Mouse (Mus musculus) ES-E14 (cell line): ENCODE measurements around the gene Pla2g4f. TPM values are rescaled to one million over a fixed set of nuclear protein-coding genes. Genes with fewer than 3 reads are reported as not detected.

Experiments used
- DNase-seq: peaks from one replicate; pipeline ENCODE4 v3.0.0-alpha.2; 2013; ENCODE audit warnings: low read depth, low spot score
- H3K27ac ChIP-seq: 2 replicates; pipeline ENCODE4 v1.5.1; 2012; ENCODE audit warnings: low read depth, mild to moderate bottlenecking, low read length, moderate library complexity, mixed read lengths; ENCODE audit not compliant: poor library complexity, insufficient read depth, severe bottlenecking
- H3K36me3 ChIP-seq: 2 replicates; pipeline ENCODE4 v1.6.1; 2012; ENCODE audit warnings: mild to moderate bottlenecking, low read length, moderate library complexity, mixed read lengths; ENCODE audit not compliant: control insufficient read depth, poor library complexity, insufficient read depth, severe bottlenecking
- H3K4me1 ChIP-seq, 2 experiments: fragments of 150-350 bp in 1 of 2; sonication (generic) in 1 of 2; 2 replicates each; pipeline ENCODE4 v1.6.1; 2012; ENCODE audit warnings: low read length in 2 of 2, mild to moderate bottlenecking in 1 of 2, mixed read lengths in 1 of 2; ENCODE audit not compliant: control insufficient read depth in 2 of 2, insufficient read depth in 2 of 2, poor library complexity in 1 of 2
- H3K4me3 ChIP-seq, 2 experiments: fragments of 150-350 bp in 1 of 2; sonication (generic) in 1 of 2; 2 replicates each; pipeline ENCODE4 v1.5.1; 2012; ENCODE audit warnings: low read length in 2 of 2, low read depth in 1 of 2, mild to moderate bottlenecking in 1 of 2, mixed read lengths in 1 of 2; ENCODE audit not compliant: insufficient read depth in 1 of 2, poor library complexity in 1 of 2, severe bottlenecking in 1 of 2
- H3K9ac ChIP-seq: 2 replicates; pipeline ENCODE4 v1.6.1; 2012; ENCODE audit warnings: low read depth, mild to moderate bottlenecking, low read length, mixed read lengths; ENCODE audit not compliant: poor library complexity, insufficient read depth, severe bottlenecking
- H3K9me3 ChIP-seq: fragments of 150-350 bp; sonication (generic); 2 replicates; pipeline ENCODE4 v1.6.1; 2012; ENCODE audit warnings: low read depth, mild to moderate bottlenecking, low read length; ENCODE audit not compliant: control insufficient read depth, insufficient read depth
- CHD2 ChIP-seq: IDR thresholded peaks from 2 replicates; pipeline ENCODE4 v1.6.1; 2014; ENCODE audit warnings: mild to moderate bottlenecking, low read depth, low read length, inconsistent platforms
- HCFC1 ChIP-seq: IDR thresholded peaks from 2 replicates; pipeline ENCODE4 v1.6.1; 2012; ENCODE audit warnings: low read length, inconsistent platforms, borderline replicate concordance; ENCODE audit not compliant: insufficient read depth
- MAFK ChIP-seq: IDR thresholded peaks from 2 replicates; pipeline ENCODE4 v1.6.1; 2014; ENCODE audit warnings: mild to moderate bottlenecking, low read depth, low read length, inconsistent platforms; ENCODE audit not compliant: insufficient read depth
- ZC3H11A ChIP-seq: IDR thresholded peaks from 2 replicates; pipeline ENCODE4 v1.6.1; 2012; ENCODE audit warnings: low read depth, mild to moderate bottlenecking, inconsistent platforms, low read length, borderline replicate concordance
- ZNF384 ChIP-seq: IDR thresholded peaks from 2 replicates; pipeline ENCODE4 v1.6.1; 2012; ENCODE audit warnings: low read depth, low read length, inconsistent platforms
- in situ Hi-C, 2 experiments: fragments of 600-800 bp; cut with MboI; formaldehyde crosslinking; loops; one replicate each; pipeline ENCODE4 v1.15.1; 2025; ENCODE audit warnings: low sequenced_read_pairs in 2 of 2, inconsistent platforms in 1 of 2; ENCODE audit not compliant: unreplicated experiment in 2 of 2
- total RNA-seq: library from RNA; depleted of rRNA; stranded (reverse); fragments of 300-350 nt; gene quantifications from 2 replicates; pipeline ENCODE4 v1.2.3, GENCODE M21; 2012

Pla2g4f gene
- total RNA-seq, 1 experiment = 0.89 TPM

DNA sequence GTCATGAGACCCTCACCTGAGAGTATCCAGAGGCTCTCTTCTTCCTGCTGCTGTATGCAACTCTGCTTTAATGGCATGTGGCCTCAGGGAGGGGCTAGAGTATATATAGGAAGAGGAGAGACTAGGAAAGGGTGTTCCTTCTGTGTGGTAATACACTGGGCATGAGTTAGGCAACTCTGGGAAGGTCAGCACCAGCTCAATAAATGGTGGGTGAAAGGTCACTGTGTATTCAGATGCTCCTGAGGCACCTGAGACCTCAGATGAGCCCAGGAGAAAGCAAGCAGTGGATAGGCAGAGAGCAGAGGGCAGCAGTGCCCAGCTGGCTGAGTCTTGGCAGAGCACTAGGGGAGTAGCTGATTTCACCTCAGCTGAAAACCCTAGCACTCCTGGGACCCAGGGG lies 29.3 kb downstream of the Pla2g4f start:
- Histone ChIP-seq H3K4me1 (no peaks in the 10 kb centered on the region), H3K9me3 (no peaks in the 10 kb centered on the region), H3K36me3 (no peaks in the 10 kb centered on the region), H3K4me3 (no peak overlapping the region), H3K9ac (no peak overlapping the region), H3K27ac (no peak overlapping the region)
- in situ Hi-C loops = loop anchor here (10.0 to 25.0 kb wide), 2 partner anchors 97 to 110 kb away; no protein-coding TSS in a partner anchor
- DNase-seq = no peak
- TF ChIP-seq CHD2 (no peak), ZC3H11A (no peak), ZNF384 (no peak), MAFK (no peak), HCFC1 (no peak)

DNA sequence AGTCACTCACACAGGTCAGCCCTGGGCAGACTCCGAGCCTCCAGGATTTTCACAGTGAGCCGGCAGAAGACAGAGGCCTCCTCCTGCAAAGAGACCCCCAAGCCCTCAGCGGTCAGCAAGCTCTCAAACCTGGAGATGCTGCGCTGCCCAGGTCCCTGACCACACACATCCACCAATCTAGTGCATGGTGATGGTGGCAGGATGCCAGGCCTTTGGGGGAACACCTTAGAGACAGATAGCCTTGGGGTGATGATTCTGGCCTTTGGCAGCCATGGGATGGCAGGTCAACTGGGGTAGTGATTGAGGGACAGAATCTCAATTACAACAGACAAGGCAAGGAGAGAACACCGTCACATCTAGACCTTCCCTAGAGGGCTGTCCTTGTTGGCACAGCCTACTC lies 29.9 kb downstream of the Pla2g4f start:
- TF ChIP-seq ZC3H11A (no peak), ZNF384 (no peak)
- no peak overlapping the region for H3K27ac ChIP-seq
- H3K9me3 ChIP-seq = no peaks in the 10 kb centered on the region
- DNase-seq = no peak
- no peak overlapping the region for H3K9ac ChIP-seq
- H3K4me1 ChIP-seq = no peaks in the 10 kb centered on the region
- H3K36me3 ChIP-seq = no peaks in the 10 kb centered on the region
- in situ Hi-C loops = loop anchor here (10.0 to 25.0 kb wide), 2 partner anchors 97 to 109 kb away; no protein-coding TSS in a partner anchor
- no peak overlapping the region for H3K4me3 ChIP-seq

DNA sequence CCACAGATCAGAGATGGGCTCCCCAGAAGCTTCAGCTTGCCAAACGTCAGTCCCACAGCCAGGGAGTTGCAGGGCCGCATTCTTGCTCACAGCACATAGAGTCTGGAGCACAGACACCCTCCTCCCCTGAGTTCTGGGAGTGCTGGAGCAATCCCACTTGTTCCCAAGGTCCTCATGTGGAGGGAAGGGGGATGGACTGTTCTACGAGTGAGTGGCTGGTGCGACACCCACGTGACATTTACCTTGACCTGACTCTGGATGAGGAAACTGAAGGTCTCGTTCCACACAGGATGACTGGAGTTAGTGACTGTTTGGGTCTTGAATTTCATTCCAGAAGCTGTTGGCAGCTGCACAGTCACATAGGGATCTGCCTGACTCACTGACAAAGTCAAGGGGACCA lies 30.4 kb downstream of the Pla2g4f start:
- H3K27ac ChIP-seq = no peak overlapping the region
- no peak overlapping the region for H3K9ac ChIP-seq
- in situ Hi-C loops = loop anchor here (10.0 to 25.0 kb wide), 2 partner anchors 96 to 109 kb away; no protein-coding TSS in a partner anchor
- DNase-seq = no peak
- no peaks in the 10 kb centered on the region for H3K4me1 ChIP-seq
- H3K4me3 ChIP-seq = no peak overlapping the region
- no peak for TF ChIP-seq MAFK
- no peak for TF ChIP-seq ZC3H11A
- no peak for TF ChIP-seq HCFC1
- TF ChIP-seq CHD2 = no peak
- no peak for TF ChIP-seq ZNF384
- no peaks in the 10 kb centered on the region for H3K9me3 ChIP-seq
- no peaks in the 10 kb centered on the region for H3K36me3 ChIP-seq

DNA sequence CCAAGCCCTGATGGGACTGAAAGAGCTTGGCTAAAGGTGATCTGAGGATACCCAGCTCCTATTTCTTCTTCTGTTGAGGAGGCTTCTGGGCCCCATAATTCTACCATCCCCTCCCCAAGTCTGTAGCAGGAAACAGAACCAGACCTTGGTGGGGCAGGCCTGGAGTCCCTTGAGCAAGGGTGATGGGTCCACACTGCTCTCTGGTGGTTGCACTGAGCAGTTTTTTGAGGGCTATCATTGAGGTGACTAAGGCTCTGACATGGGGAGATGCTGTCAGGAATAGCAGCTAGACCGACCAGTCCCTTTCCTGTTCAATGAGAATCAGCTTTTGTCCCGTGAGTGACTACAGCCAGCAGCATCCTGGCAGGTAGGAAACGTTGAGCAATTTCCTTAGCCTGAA lies 32.7 kb downstream of the Pla2g4f start:
- H3K9ac ChIP-seq = no peak overlapping the region
- 0 out of 4 replicates have a peak, but pooled peaks cover 0 to 3% of the 10 kb centered on the region in 2 experiments for H3K4me1 ChIP-seq
- H3K4me3 ChIP-seq = no peak overlapping the region
- H3K36me3 ChIP-seq = no peaks in the 10 kb centered on the region
- H3K9me3 ChIP-seq = no peaks in the 10 kb centered on the region
- H3K27ac ChIP-seq = no peak overlapping the region
- DNase-seq = no peak
- in situ Hi-C loops = loop anchor here (10.0 to 25.0 kb wide), 2 partner anchors 94 to 106 kb away; no protein-coding TSS in a partner anchor
- TF ChIP-seq ZC3H11A = no peak
- no peak for TF ChIP-seq ZNF384
- TF ChIP-seq CHD2 = no peak
- no peak for TF ChIP-seq HCFC1
- TF ChIP-seq MAFK = no peak

DNA sequence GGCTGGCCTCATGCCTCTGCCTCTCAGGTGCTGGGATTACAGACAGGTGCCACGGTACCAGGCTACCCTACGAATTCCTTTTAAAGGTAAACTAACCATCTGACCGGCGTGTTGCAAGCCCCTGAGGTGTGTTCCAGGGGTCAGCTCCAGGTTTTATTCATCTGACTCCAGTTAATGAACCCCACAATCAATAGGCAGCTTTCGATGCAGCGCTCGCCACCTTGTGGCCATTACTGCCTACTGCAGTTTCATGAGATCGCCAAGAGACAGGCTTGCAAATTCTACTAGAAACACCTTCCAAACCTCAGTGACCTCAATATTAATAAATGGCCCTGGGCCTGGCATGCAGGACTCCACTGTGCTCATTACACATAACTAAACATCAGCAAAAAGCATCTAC lies 34.0 kb downstream of the Pla2g4f start:
- Histone ChIP-seq H3K27ac (no peak overlapping the region), H3K9me3 (no peaks in the 10 kb centered on the region), H3K4me1 (0 out of 4 replicates have a peak, but pooled peaks cover 0 to 3% of the 10 kb centered on the region in 2 experiments), H3K36me3 (no peaks in the 10 kb centered on the region), H3K4me3 (no peak overlapping the region), H3K9ac (no peak overlapping the region)
- TF ChIP-seq ZC3H11A (peak; percentile 20; the same call in 1 of the 2 replicates), MAFK (no peak)
- peak; percentile 31 for DNase-seq
- in situ Hi-C loops = loop anchor here (5.0 to 25.0 kb wide), 3 partner anchors 88 to 105 kb away; no protein-coding TSS in a partner anchor
